ENCODE assay signal across 8 mouse cellular contexts in genomic region chr4:111495949-111496348, GRCm38 (mm10).
DNase-seq lines count a peak whose midpoint lies in the region; ATAC-seq and TF ChIP-seq lines count a peak whose summit lies in the region.

No protein-coding gene starts in this region.

- peak; percentile 36; the same call in 1 of the 2 replicates for ATAC-seq in lung, embryonic 16.5 days (ENCODE audit: low read depth)

- no peak overlapping the region for H3K27ac ChIP-seq in bone marrow, adult 2 months (ENCODE audit: control insufficient read depth, insufficient read depth, low read depth, low read length, poor library complexity)
- H3K27ac ChIP-seq in lung, embryonic 16.5 days (ENCODE audit: low read length), result no peak overlapping the region

- H3K9me3 ChIP-seq in lung, embryonic 16.5 days (ENCODE audit: control insufficient read depth, low read length), result no peaks in the 10 kb centered on the region

- peak; percentile 65 for TF ChIP-seq CTCF in bone marrow, adult 2 months (IDR thresholded peaks at IDR 0.05; ENCODE audit: control insufficient read depth, insufficient read depth, low read length)

- no peak overlapping the region for H3K9ac ChIP-seq in lung, embryonic 16.5 days (ENCODE audit: low read length)

- peak; percentile 4 for DNase-seq in CD4-positive helper T cell, adult 2 months (ENCODE audit: low read depth, low spot score)
- peak; percentile 19 for DNase-seq in fibroblast of lung, adult 2 months (ENCODE audit: low read depth)
- DNase-seq in heart, postnatal 25 days (ENCODE audit: low spot score), result peak; percentile 30
- peak; percentile 47 to 82 for DNase-seq in layer of hippocampus, adult 8-10 months (ENCODE audit: low spot score in 2 of 2)
- DNase-seq in retina, embryonic 14.5 days (ENCODE audit: low spot score), result peak; percentile 83
- peak; percentile 74 for DNase-seq in thymus, postnatal 4 days

- H3K4me3 ChIP-seq in bone marrow, adult 2 months (replicated peaks; ENCODE audit: control insufficient read depth, low read depth, low read length), result no peak overlapping the region
- no peak overlapping the region for H3K4me3 ChIP-seq in lung, embryonic 16.5 days (ENCODE audit: low read length)

- H3K36me3 ChIP-seq in lung, embryonic 16.5 days (ENCODE audit: control insufficient read depth, insufficient read depth, low read length), result no peaks in the 10 kb centered on the region

- H3K27me3 ChIP-seq in lung, embryonic 16.5 days (ENCODE audit: control insufficient read depth, insufficient read depth, low read depth, low read length), result no peaks in the 10 kb centered on the region

- H3K4me1 ChIP-seq in bone marrow, adult 2 months (ENCODE audit: control insufficient read depth, insufficient read depth, low read length), result no peaks in the 10 kb centered on the region
- no peaks in the 10 kb centered on the region for H3K4me1 ChIP-seq in lung, embryonic 16.5 days (replicated peaks; ENCODE audit: control insufficient read depth, insufficient read depth, low read length)

- TF ChIP-seq POLR2A in bone marrow, adult 2 months (IDR thresholded peaks at IDR 0.05; ENCODE audit: borderline replicate concordance, control insufficient read depth, low read depth, low read length), result no peak

- H3K4me2 ChIP-seq in lung, embryonic 16.5 days (ENCODE audit: low read depth, low read length), result no peak overlapping the region

- 5% methylated on average over 2 of the region's 2 CpGs for WGBS in bone marrow, adult 2 months
- WGBS in lung, embryonic 16.5 days, result 3% methylated on average over 2 of the region's 2 CpGs

- intact Hi-C loops in heart, postnatal 25 days (cut with DNase I), result loop anchor here (1.0 kb wide), 1 partner anchor 130 kb away; no protein-coding TSS in a partner anchor

Comparison
In these comparisons a context has a peak if more than half of its experiments do, and no peak if none do; other contexts are left out.
1. DNase-seq: peak in every context shown above with its lines; median percentile 83 in retina, embryonic 14.5 days; 74 in thymus, postnatal 4 days; 64 in layer of hippocampus, adult 8-10 months; 30 in heart, postnatal 25 days; 19 in fibroblast of lung, adult 2 months; 4 in CD4-positive helper T cell, adult 2 months.